Mouse (Mus musculus): ENCODE results near the gene Eif2ak4.

- TF ChIP-seq POLR2A (IDR thresholded peaks at IDR 0.05; ENCODE audit: borderline replicate concordance, control insufficient read depth, low read depth, low read length), result no peak
- TF ChIP-seq CTCF (IDR thresholded peaks at IDR 0.05; ENCODE audit: control insufficient read depth, insufficient read depth, low read length), result no peak
Observed at GRCm38 (mm10) chr2:118379756-118380155, 8.7 kb upstream of the Eif2ak4 start.
